Mouse (Mus musculus): ENCODE data around the gene Pdzd8. TPM values are rescaled to one million over a fixed set of nuclear protein-coding genes. Genes with fewer than 3 reads are reported as not detected.

Pdzd8 gene
- total RNA-seq (2021) = 10 to 100 TPM; 51.8 to 55.6 TPM
- long read RNA-seq, experiment 1, full-length matches to known transcripts = 21 of 25 reads
- long read RNA-seq, experiment 1, partial matches to known transcripts = 2 of 25 reads
- long read RNA-seq, experiment 1, other reads (novel, unspliced or antisense) = 2 of 25 reads
- long read RNA-seq, experiment 2, full-length matches to known transcripts = 11 of 17 reads
- long read RNA-seq, experiment 2, partial matches to known transcripts = 0 of 17 reads
- long read RNA-seq, experiment 2, other reads (novel, unspliced or antisense) = 6 of 17 reads

DNA sequence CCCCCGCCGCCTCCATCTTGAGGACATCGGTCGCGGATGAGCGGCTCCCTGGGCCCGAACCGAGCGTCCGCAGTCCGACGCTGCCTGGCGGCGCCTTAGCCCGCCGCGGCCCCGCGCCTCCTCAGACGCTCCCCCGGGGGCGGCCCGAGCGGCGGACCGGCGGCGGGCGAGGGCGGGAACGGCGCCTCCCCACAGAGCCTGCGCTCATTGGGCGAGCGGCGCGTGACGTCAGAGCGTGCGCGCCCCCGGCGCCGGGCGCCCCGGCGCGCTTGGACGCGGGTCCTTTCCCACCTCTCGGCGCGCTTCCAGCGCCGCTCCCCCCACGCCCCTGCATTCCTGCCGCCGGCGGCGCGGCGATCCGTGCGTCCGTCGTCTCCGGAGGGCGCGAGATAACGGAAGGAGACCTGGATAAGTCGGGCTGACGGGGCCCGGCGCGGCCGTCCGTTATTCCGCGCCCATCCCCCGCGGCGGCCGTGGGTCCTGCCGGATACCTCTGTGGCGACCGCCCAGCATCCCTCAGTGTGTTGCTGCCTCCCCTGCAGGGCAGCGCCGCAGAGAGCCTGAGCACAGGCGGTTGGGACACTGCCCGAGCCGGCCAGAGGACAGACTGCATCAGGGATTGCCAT is at the start of gene Pdzd8:
TSS of gene Pdzd8 (minus strand) at position 123 of the 626 bp plus-strand sequence.
- DNase-seq (ENCODE audit: low spot score in 2 of 2) = peak; percentile 89 to 90

DNA sequence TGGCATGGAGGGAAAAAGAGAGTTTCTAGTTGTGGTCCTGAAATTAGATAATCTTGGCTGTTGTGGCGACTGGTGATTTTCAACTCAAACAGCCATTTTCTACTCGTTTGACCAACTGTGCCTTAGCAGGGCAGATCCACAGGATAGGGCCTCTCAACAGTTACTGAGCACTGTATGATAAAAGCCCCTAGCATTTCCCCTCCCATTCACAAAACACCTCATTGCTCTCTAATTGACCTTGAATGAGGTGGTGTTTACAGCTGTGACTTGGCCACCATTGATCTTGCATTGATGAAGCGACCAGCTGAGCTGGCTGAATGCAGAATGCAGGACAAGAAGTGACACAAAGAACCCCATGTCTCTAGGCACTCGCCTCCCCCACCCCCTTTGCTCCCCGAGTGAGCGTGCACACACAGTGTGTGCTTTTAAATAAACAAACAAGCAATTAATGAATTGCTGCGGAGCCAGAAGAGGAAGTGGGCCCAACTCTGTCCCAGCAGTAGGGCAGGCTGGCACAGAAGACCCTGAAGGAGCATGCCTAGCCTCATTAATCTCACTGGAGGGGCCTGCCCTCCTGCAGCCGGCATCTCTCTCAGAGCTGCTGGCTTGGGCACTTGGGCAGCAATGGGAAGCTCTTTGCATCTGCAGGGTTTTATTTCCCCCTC is 48.3 kb upstream of the Pdzd8 start:
- peak; percentile 47 to 87 for DNase-seq (ENCODE audit: low spot score in 2 of 2)

GRCm38 (mm10) chr19:59388847-59389606 is 43.4 kb upstream of the Pdzd8 start:
- DNase-seq (ENCODE audit: low spot score in 2 of 2) = peak; percentile 76 to 88

DNA sequence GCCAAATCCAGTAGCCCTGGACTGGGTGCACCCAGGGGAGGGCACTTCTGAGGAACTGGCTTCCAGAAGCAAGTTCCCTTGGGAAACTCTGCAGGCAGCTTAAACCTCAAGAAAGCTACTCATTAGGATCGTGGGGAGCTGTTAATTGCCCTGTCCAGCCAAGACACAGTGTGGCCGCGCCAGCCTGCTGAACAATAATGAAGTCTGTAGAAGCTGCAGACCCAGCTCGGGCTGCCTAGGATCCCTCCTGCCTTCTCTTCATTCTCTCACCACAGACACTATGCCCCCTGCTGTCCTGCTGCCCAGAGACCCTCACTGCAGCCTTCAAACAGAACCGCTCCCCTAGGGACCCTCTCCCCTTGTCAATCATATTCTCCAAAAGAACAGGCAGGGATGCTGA is 42.8 kb upstream of the Pdzd8 start:
- DNase-seq (ENCODE audit: low spot score in 2 of 2) = peak; percentile 30 to 76

GRCm38 (mm10) chr19:59387178-59387577 is 41.6 kb upstream of the Pdzd8 start:
- peak; percentile 63 to 67 for DNase-seq (ENCODE audit: low spot score in 2 of 2)

GRCm38 (mm10) chr19:59384582-59385495 is 39.3 kb upstream of the Pdzd8 start:
- DNase-seq (ENCODE audit: low spot score in 2 of 2) = no peak

DNA sequence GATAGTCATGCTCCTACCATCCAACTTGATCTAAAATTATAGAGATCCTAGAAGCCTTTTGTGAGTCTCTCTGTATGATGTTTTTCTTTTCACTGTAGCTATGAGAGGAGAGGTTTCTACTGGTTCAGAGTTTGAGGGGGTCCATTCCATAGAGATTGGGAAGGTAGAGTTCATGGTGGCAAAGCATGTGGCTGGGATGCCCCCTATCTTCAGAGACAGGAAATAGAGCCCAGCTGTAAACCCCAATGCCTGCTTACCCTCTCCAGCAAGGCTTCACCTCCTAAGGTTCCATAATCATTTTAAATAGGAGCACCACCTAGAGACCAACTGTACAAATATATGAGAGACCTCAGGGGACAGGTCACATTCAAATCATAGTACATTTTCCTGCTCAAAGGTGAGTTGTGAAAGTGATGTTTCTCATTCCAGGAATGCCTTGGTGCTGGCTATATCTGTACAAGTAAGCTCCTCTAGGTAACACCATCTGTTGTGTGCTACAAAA is 36.9 kb upstream of the Pdzd8 start:
- no peak for DNase-seq (ENCODE audit: low spot score in 2 of 2)

DNA sequence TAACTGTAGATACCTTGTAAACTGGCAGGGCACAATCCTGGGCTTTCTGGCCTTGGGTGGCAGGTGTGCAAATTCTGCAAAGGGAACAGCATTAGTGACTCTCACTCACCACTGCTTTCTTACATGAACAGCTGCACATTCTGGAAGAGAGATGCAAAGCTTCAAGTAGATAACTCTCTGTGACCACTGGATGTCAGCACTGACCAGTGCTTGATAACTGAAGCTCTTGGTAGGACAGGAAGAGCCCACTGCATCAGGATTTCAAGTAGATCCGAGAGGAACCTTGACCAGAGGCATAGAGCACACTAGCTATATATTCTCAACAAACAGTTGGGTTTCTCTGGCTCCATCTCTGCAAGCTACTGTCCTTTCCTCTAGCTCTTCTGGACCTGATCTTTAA is 34.4 kb upstream of the Pdzd8 start:
- DNase-seq (ENCODE audit: low spot score in 2 of 2) = no peak

DNA sequence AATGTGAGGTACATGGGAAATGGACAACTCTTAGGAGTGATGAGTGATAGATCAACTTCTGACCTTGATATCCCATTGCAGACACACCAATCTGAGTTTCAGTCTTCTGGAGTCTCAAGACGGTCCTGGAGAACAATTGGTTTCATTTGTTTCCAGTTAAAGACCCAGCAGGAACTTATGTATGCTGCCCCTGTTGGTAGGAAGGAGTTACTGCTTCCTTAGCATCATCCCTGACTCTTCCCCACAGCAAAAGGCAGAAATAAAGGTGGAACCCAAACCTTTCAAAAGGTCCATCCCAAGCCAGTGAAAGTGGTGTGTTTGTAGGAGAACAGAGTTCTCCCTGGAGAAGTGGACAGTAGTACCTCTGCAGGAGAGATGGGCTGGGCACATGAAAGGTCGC is 30.9 kb upstream of the Pdzd8 start:
- DNase-seq (ENCODE audit: low spot score in 2 of 2) = no peak

DNA sequence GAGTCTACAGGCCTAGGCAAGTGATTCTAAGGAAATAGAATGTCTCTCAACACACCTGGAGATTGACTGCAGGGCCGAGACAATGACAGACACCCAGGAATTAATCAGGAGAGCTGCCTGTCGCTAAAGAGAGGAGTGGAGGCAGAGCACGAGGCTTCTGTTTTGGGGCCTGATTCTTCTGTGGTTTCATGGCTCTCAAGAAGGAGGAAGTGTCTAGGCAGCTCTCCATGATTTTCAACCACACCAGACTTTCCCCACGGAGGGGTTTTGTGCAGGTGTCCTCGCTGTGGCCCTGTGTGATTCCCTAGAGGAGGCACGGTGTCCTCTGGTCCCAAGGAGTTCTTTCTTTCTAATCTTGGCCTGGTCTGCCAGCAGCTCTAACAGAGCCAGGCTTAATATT is 29.4 kb upstream of the Pdzd8 start:
- DNase-seq (ENCODE audit: low spot score in 2 of 2) = no peak

- DNase-seq (ENCODE audit: low spot score in 2 of 2) = no peak
These were observed 27.3 kb upstream of the Pdzd8 start for GRCm38 (mm10) chr19:59372928-59373327.

DNA sequence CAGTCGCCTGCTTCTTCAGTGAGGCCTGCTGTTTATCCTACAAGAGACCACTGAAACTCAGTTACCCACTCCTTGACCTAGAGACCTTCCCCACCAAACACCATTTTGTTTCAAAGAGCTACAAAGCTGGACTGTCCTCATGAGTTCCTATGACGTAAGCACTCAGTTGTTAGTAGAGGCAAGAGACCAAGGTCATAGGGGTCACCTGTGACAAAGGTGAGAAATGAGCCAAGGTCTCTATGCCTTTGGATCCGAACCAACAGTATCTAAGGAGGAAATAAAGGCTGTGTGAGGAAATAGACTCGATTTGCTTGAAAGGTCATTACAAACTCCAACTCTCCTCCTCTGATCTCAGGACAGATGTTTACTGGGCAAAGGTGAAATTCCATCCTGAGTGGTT is 25.4 kb upstream of the Pdzd8 start:
- DNase-seq (ENCODE audit: low spot score in 2 of 2) = no peak

DNA sequence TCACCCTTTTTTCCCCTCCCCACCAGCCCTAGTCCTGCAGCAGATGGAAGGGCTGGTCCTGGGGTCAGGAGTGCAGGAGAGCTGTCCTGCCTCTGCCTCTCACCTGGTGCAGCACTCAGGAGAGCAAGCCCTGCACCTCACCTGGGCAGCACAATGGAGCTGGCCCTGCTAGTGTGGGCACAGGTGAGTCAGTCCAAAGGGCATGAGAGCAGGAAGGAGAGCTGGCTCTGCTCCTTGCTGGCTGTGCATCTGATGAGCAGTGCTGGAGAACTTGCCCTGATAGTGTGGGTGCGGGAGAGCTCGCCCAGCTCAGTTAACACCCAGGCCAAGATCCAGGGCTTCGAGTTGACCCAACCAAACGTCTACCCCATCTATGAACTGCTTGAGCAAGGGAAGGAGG is 22.3 kb upstream of the Pdzd8 start:
- no peak for DNase-seq (ENCODE audit: low spot score in 2 of 2)

DNA sequence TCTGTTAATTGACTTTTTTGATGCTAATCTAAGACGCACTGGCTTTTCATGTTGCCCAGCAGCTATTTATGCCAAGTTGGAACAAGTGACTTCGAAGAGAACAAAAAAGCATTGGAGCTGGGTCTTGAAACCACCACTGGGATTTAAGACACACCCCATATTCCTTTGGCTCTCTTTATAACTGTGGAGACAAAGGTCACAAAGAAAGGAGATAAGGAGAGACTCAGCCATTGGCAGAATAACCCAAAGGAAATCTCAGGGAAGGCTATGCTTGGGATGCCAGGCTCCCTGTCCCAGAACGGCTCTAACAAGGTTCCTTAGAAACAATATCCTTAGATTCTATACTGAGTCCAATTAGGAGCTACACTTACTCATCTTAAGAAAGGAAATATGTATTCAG is 21.1 kb upstream of the Pdzd8 start:
- DNase-seq (ENCODE audit: low spot score in 2 of 2) = no peak

GRCm38 (mm10) chr19:59363666-59364065 is 18.1 kb upstream of the Pdzd8 start:
- no peak for DNase-seq (ENCODE audit: low spot score in 2 of 2)

GRCm38 (mm10) chr19:59362646-59363045 is 17.1 kb upstream of the Pdzd8 start:
- no peak for DNase-seq (ENCODE audit: low spot score in 2 of 2)

- no peak for DNase-seq (ENCODE audit: low spot score in 2 of 2)
These were observed 14.9 kb upstream of the Pdzd8 start for GRCm38 (mm10) chr19:59360486-59360896.

DNA sequence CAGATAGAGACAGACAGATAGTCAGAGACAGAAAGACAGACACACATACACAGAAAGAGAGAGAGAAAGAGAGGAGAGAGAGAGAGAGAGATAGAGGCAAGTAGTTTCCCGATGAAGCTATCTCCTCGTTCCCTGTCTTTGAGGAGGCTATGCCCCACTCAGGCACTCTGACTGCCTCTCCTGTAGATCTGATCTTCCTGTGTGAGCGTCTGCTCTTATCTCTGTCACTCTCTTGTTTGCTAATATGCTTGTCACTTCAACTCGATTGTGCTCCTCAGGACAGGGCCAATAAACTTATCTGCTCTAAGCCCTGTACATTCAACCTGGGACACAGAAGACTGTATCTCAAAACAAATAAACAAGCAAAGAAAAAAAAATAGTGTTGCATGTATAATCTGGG is 13.6 kb upstream of the Pdzd8 start:
- no peak for DNase-seq (ENCODE audit: low spot score in 2 of 2)

DNA sequence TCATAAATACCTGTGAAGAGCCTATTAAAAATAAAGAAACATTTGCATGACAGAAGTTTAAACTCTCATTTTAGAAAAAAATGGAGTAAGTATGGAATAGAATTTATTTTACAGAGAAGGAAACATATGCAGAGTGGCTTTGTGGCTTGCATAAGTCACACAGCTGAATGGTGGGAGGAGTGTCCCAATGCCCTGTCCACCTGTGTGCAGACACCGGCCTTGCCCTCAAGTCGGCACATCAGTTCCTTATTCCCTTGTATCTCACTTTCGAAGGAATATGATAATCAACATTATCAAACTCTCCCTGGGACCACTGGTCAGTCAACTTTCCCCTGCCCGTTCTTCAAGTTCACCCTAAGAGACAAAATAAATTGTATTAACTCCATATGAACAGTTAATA is 12.3 kb upstream of the Pdzd8 start:
- DNase-seq (ENCODE audit: low spot score in 2 of 2) = no peak

DNA sequence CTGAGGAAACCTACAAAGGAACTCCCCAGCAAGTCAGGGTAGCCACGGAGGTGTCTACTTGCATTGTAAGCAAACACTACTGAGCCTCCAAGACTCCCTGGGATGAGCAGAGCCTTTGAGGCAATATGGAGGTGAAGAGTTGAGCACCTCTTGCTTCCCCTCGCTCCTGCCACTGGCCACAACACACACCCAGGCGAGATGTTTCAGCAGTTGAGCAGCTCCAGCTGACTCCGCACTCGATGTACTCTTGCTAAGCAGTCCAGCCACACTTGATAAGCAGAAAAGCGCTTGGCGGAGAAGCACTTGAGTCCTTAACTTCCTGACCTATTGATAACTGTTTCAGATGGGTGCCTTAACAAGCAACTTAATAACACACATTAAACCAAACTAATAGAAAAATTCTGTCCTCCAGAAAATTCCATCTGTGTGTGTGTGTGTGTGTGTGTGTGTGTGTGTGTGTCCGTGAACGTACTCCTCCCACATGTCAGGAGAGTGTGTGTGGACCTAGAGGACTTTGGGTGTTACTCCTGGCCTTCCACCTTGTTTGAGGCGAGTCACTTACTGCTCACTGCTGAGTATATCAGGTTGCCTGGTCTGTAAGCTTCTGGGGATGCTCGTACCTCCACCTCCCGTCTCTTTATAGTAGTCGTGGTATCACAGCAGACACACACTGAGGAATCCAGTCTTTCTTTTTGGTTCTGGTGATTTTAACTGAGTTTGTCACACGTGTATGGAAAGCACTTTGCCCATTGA is 11.4 kb upstream of the Pdzd8 start:
- no peak for DNase-seq (ENCODE audit: low spot score in 2 of 2)

All from layer of hippocampus, postnatal 14 days (tissue).